Mouse (Mus musculus) left cerebral cortex, postnatal 10 days (tissue): Measurements from ENCODE around the gene Sirt1. TPM values are rescaled to one million over a fixed set of nuclear protein-coding genes. Genes with fewer than 3 reads are reported as not detected.

Experiments
- total RNA-seq, 2 experiments: library from RNA; stranded (reverse); gene quantifications; 2 replicates each; pipeline ENCODE4 v1.2.3; 2021

Gene Sirt1
- total RNA-seq, 2 experiments from 2014 or later: 12.8 TPM

Other genes starting within 250 kb of the Sirt1 start
- gene Mypn, start 177.8 kb downstream of the Sirt1 start, total RNA-seq: 1 to 10 TPM; 5.6 to 7.5 TPM
- 10 to 100 TPM; 40.6 to 43.6 TPM for gene Herc4, start 137.9 kb downstream of the Sirt1 start, total RNA-seq
- gene Dnajc12, start 739 bp upstream of the Sirt1 start, total RNA-seq: 10 to 100 TPM in 1 of 2 experiments, 1 to 10 TPM in 1; 9.0 to 13.0 TPM
- not detected for gene Gm7075, start 40.1 kb upstream of the Sirt1 start, total RNA-seq
- 1 to 10 TPM; 1.4 TPM for gene Ctnna3, start 48.4 kb upstream of the Sirt1 start, total RNA-seq